Mouse (Mus musculus) embryonic fibroblast, embryonic 13.5 days (primary cell): ENCODE results near the gene Fam83c.

Experiments
- CTCF ChIP-seq: IDR thresholded peaks from 2 replicates; pipeline ENCODE4 v1.5.1; 2011; ENCODE audit warnings: mild to moderate bottlenecking, control low read depth, low read length, moderate library complexity, borderline replicate concordance; ENCODE audit not compliant: insufficient read depth
- POLR2A ChIP-seq: IDR thresholded peaks from 2 replicates; pipeline ENCODE4 v1.6.1; 2011; ENCODE audit warnings: low read depth, mild to moderate bottlenecking, control low read depth, low read length, moderate library complexity

DNA sequence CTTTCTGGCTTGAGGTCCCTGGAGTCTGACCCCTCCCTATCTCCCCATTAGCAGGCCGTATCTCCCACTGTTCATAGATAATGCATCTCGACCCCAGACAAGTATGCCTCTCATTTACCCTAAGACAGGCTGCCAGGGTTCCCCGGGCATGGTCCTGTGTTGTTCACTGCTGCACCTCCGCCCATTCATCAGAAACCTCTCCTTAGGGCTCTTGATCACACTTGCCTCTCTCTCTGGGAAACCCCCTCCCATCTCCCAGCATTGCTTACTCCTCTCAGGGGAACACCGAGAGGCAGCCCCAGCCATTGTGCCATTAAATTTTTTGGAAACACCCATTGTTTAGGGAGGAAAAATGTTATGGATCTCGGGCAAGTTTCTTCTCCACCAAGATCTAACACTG is 56.6 kb downstream of the Fam83c start:
- TF ChIP-seq POLR2A = no peak
- TF ChIP-seq CTCF = no peak
